Mouse (Mus musculus) central nervous system, embryonic 14 days (tissue): ENCODE data around the gene Cd209d. TPM values are rescaled to one million over a fixed set of nuclear protein-coding genes. Genes with fewer than 3 reads are reported as not detected.

ENCODE experiments used
- polyA plus RNA-seq: library from polyadenylated mRNA; depleted of rRNA; stranded (reverse); fragments of >200 nt; gene quantifications from 2 replicates; pipeline ENCODE4 v1.2.3, GENCODE M21; 2012; rRNA removed

Cd209d gene
- polyA plus RNA-seq = not detected in 2 replicates

DNA sequence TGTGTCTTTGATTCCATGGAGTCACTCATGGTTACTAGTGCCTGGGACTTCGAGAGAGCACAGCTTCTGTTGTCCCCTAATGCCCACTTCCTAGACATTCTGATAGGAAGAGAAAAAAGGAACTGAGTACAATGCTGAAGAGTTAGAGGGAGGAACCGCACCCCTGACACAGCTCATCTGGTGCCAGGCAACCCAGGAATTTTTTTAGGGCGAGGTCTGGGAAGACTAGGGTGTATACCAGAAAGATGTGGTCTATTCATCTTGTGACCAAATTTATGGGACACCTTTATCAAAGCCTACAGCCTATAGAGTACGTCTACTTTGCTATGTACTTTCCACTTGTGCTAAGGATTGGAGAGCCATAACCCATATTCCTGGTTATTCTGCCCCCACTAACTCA, at the start of gene Cd209d:
Cd209d (minus strand) TSS at position 101 of the 400 bp plus-strand sequence.

GRCm38 (mm10) chr8:3926744-3927143, 48.4 kb upstream of the Cd209d start, which contains the start of gene Cd209b:
TSS of gene Cd209b (minus strand) at chr8:3926844.

GRCm38 (mm10) chr8:3854209-3854608, 24.1 kb downstream of the Cd209d start, which contains the start of gene Cd209e:
TSS of gene Cd209e (minus strand) at chr8:3854309.

Other genes starting within 250 kb of the Cd209d start
- 122 and 144 TPM in 2 replicates for gene Stxbp2, start 247.6 kb downstream of the Cd209d start, polyA plus RNA-seq
- gene Retn, start 222.8 kb downstream of the Cd209d start, polyA plus RNA-seq = 0.45 and 0.53 TPM in 2 replicates
- gene Mcemp1, start 212.8 kb downstream of the Cd209d start, polyA plus RNA-seq = 0.32 and 0.35 TPM in 2 replicates
- 8.4 and 11.6 TPM in 2 replicates for gene Fcor, start 206.2 kb downstream of the Cd209d start, polyA plus RNA-seq
- 51.9 and 54.3 TPM in 2 replicates for gene Trappc5, start 202.3 kb downstream of the Cd209d start, polyA plus RNA-seq
- gene Fcer2a, start 184.4 kb downstream of the Cd209d start, polyA plus RNA-seq = not detected in 2 replicates
- gene Clec4g, start 157.9 kb downstream of the Cd209d start, polyA plus RNA-seq = 0.04 TPM in 1 of 2 replicates, not detected in the other
- gene Cd209a, start 129.6 kb downstream of the Cd209d start, polyA plus RNA-seq = 0.12 and 0.13 TPM in 2 replicates
- gene Cd209e, start 24.2 kb downstream of the Cd209d start, polyA plus RNA-seq = not detected in 2 replicates
- gene Cd209b, start 48.3 kb upstream of the Cd209d start, polyA plus RNA-seq = not detected in 2 replicates
- 0.04 TPM in 2 replicates for gene Cd209c, start 76.2 kb upstream of the Cd209d start, polyA plus RNA-seq
- gene Cd209f, start 227.3 kb upstream of the Cd209d start, polyA plus RNA-seq = 0.09 TPM in 1 of 2 replicates, not detected in the other